Mouse (Mus musculus): ENCODE measurements at regions not wholly inside any gene's neighbourhood (a gene's known extent, or its start where the extent isn't known, plus 50 kb on each side); places are given as distances from the start of the nearest gene placed in this dataset.

GRCm38 (mm10) chr2:160507816-160508564, 137.7 kb upstream of the Top1 start:
- H3K36me3 ChIP-seq (ENCODE audit: poor library complexity, severe bottlenecking) = no peaks in the 10 kb centered on the region
- 44% methylated on average over 22 of the region's 22 CpGs for WGBS
- peak overlapping the region; percentile 22 for H3K4me2 ChIP-seq
- peaks cover 31% of the 10 kb centered on the region for H3K4me1 ChIP-seq
- no peak overlapping the region for H3K9ac ChIP-seq
- no peaks in the 10 kb centered on the region for H3K9me3 ChIP-seq (replicated peaks)
- no peak overlapping the region for H3K27ac ChIP-seq
- no peak overlapping the region for H3K4me3 ChIP-seq
- peaks cover under 1% of the 10 kb centered on the region for H3K27me3 ChIP-seq
- ATAC-seq = peak; percentile 54

GRCm38 (mm10) chr2:160510159-160510558, 135.5 kb upstream of the Top1 start:
- Histone ChIP-seq H3K9ac (no peak overlapping the region), H3K27me3 (peaks cover 2% of the 10 kb centered on the region), H3K4me2 (no peak overlapping the region), H3K36me3 (ENCODE audit: poor library complexity, severe bottlenecking) (no peaks in the 10 kb centered on the region), H3K9me3 (replicated peaks) (no peaks in the 10 kb centered on the region), H3K27ac (no peak overlapping the region), H3K4me3 (no peak overlapping the region), H3K4me1 (peaks cover 17% of the 10 kb centered on the region)
- 90% methylated on average over 5 of the region's 5 CpGs for WGBS
- ATAC-seq = peak; percentile 28; the same call in 1 of the 2 replicates

GRCm38 (mm10) chr2:160510635-160511421, 134.9 kb upstream of the Top1 start:
- Histone ChIP-seq H3K9ac (no peak overlapping the region), H3K4me1 (peaks cover 17% of the 10 kb centered on the region), H3K4me3 (no peak overlapping the region), H3K4me2 (no peak overlapping the region), H3K27me3 (peaks cover 4% of the 10 kb centered on the region), H3K36me3 (ENCODE audit: poor library complexity, severe bottlenecking) (no peaks in the 10 kb centered on the region), H3K9me3 (replicated peaks) (no peaks in the 10 kb centered on the region), H3K27ac (no peak overlapping the region)
- 39% methylated on average over 14 of the region's 14 CpGs for WGBS
- ATAC-seq = peak; percentile 73

GRCm38 (mm10) chr2:160515621-160516020, 130.1 kb upstream of the Top1 start:
- Histone ChIP-seq H3K4me3 (no peak overlapping the region), H3K27ac (no peak overlapping the region), H3K9ac (no peak overlapping the region), H3K27me3 (peaks cover 6% of the 10 kb centered on the region), H3K9me3 (replicated peaks) (no peaks in the 10 kb centered on the region), H3K36me3 (ENCODE audit: poor library complexity, severe bottlenecking) (no peaks in the 10 kb centered on the region), H3K4me1 (peaks cover 6% of the 10 kb centered on the region), H3K4me2 (no peak overlapping the region)
- WGBS = 61% methylated on average over 6 of the region's 6 CpGs
- no peak for ATAC-seq

GRCm38 (mm10) chr2:160516526-160516925, 129.2 kb upstream of the Top1 start:
- Histone ChIP-seq H3K9me3 (replicated peaks) (no peaks in the 10 kb centered on the region), H3K9ac (no peak overlapping the region), H3K4me3 (no peak overlapping the region), H3K36me3 (ENCODE audit: poor library complexity, severe bottlenecking) (no peaks in the 10 kb centered on the region), H3K4me1 (no peaks in the 10 kb centered on the region), H3K27ac (no peak overlapping the region), H3K4me2 (no peak overlapping the region), H3K27me3 (peaks cover 6% of the 10 kb centered on the region)
- ATAC-seq = no peak
- WGBS = 15% methylated on average over 6 of the region's 6 CpGs

- Histone ChIP-seq H3K9me3 (replicated peaks) (no peaks in the 10 kb centered on the region), H3K4me3 (no peak overlapping the region), H3K9ac (no peak overlapping the region), H3K27me3 (no peaks in the 10 kb centered on the region), H3K27ac (no peak overlapping the region), H3K4me2 (no peak overlapping the region), H3K36me3 (ENCODE audit: poor library complexity, severe bottlenecking) (no peaks in the 10 kb centered on the region), H3K4me1 (0 out of 2 replicates have a peak, but pooled peaks cover 3% of the 10 kb centered on the region)
- no peak for ATAC-seq
- 81% methylated on average over 9 of the region's 9 CpGs for WGBS
Measured at GRCm38 (mm10) chr2:160525301-160526205, 120.1 kb upstream of the Top1 start.

- H3K27me3 ChIP-seq = no peaks in the 10 kb centered on the region
- H3K4me1 ChIP-seq = 0 out of 2 replicates have a peak, but pooled peaks cover 3% of the 10 kb centered on the region
- no peak overlapping the region for H3K9ac ChIP-seq
- no peaks in the 10 kb centered on the region for H3K36me3 ChIP-seq (ENCODE audit: poor library complexity, severe bottlenecking)
- no peak overlapping the region for H3K4me2 ChIP-seq
- no peak overlapping the region for H3K4me3 ChIP-seq
- H3K27ac ChIP-seq = no peak overlapping the region
- ATAC-seq = no peak
- WGBS = 42% methylated on average over 8 of the region's 8 CpGs
- H3K9me3 ChIP-seq (replicated peaks) = no peaks in the 10 kb centered on the region
Measured at GRCm38 (mm10) chr2:160526377-160527125, 119.1 kb upstream of the Top1 start.

- H3K4me2 ChIP-seq = no peak overlapping the region
- no peaks in the 10 kb centered on the region for H3K27me3 ChIP-seq
- 83% methylated on average over 7 of the region's 7 CpGs for WGBS
Measured at GRCm38 (mm10) chr2:160529306-160529705, 116.4 kb upstream of the Top1 start.

GRCm38 (mm10) chr2:160530377-160530776, 115.3 kb upstream of the Top1 start:
- Histone ChIP-seq H3K4me1 (0 out of 2 replicates have a peak, but pooled peaks cover 3% of the 10 kb centered on the region), H3K9me3 (replicated peaks) (no peaks in the 10 kb centered on the region), H3K9ac (no peak overlapping the region), H3K4me2 (no peak overlapping the region), H3K27ac (no peak overlapping the region), H3K36me3 (ENCODE audit: poor library complexity, severe bottlenecking) (no peaks in the 10 kb centered on the region), H3K4me3 (no peak overlapping the region), H3K27me3 (no peaks in the 10 kb centered on the region)
- WGBS = 71% methylated on average over 3 of the region's 3 CpGs
- no peak for ATAC-seq

More at GRCm38 (mm10) chr2:160529306-160529705, 116.4 kb upstream of the Top1 start:
- H3K9me3 ChIP-seq (replicated peaks) = no peaks in the 10 kb centered on the region
- H3K4me1 ChIP-seq = 0 out of 2 replicates have a peak, but pooled peaks cover 3% of the 10 kb centered on the region
- ATAC-seq = no peak
- no peak overlapping the region for H3K9ac ChIP-seq
- H3K36me3 ChIP-seq (ENCODE audit: poor library complexity, severe bottlenecking) = no peaks in the 10 kb centered on the region
- H3K27ac ChIP-seq = no peak overlapping the region
- no peak overlapping the region for H3K4me3 ChIP-seq

GRCm38 (mm10) chr2:160537319-160537719, 108.4 kb upstream of the Top1 start:
- Histone ChIP-seq H3K27ac (no peak overlapping the region), H3K9me3 (replicated peaks) (no peaks in the 10 kb centered on the region), H3K9ac (no peak overlapping the region), H3K4me1 (peaks cover 4% of the 10 kb centered on the region; the same call in 1 of the 2 replicates), H3K4me3 (no peak overlapping the region), H3K36me3 (ENCODE audit: poor library complexity, severe bottlenecking) (no peaks in the 10 kb centered on the region), H3K4me2 (no peak overlapping the region), H3K27me3 (no peaks in the 10 kb centered on the region)
- ATAC-seq = no peak
- 56% methylated on average over 8 of the region's 8 CpGs for WGBS

- H3K36me3 ChIP-seq (ENCODE audit: poor library complexity, severe bottlenecking) = no peaks in the 10 kb centered on the region
- no peak overlapping the region for H3K4me3 ChIP-seq
- no peaks in the 10 kb centered on the region for H3K9me3 ChIP-seq (replicated peaks)
- no peak for ATAC-seq
- H3K4me2 ChIP-seq = no peak overlapping the region
- H3K27me3 ChIP-seq = no peaks in the 10 kb centered on the region
- H3K9ac ChIP-seq = no peak overlapping the region
- H3K4me1 ChIP-seq = peaks cover 9% of the 10 kb centered on the region; the same call in 1 of the 2 replicates
- H3K27ac ChIP-seq = no peak overlapping the region
- WGBS = 53% methylated on average over 4 of the region's 4 CpGs
Measured at GRCm38 (mm10) chr2:160545527-160545926, 100.2 kb upstream of the Top1 start.
